Mouse (Mus musculus) kidney, embryonic 14.5 days (tissue): ENCODE results near the gene Ezh1. TPM values are rescaled to one million over a fixed set of nuclear protein-coding genes. Genes with fewer than 3 reads are reported as not detected.

Experiments
- ATAC-seq: fragments of 200-750 bp; cut with Nextera tagmentation; 2 replicates; pipeline ENCODE4 v1.8.0; 2017; ENCODE audit warnings: moderate number of reproducible peaks, mild to moderate bottlenecking, moderate TSS enrichment, moderate library complexity; ENCODE audit not compliant: low FRiP score, low TSS enrichment
- H3K27ac ChIP-seq: fragments of 300-500 bp; sonication (generic); 2 replicates; pipeline ENCODE4 v1.5.1; 2014; ENCODE audit warnings: low read depth, mild to moderate bottlenecking, low read length, moderate library complexity, mixed read lengths
- H3K27me3 ChIP-seq: fragments of 300-500 bp; sonication (generic); 2 replicates; pipeline ENCODE4 v1.6.1; 2014; ENCODE audit warnings: mild to moderate bottlenecking, low read length; ENCODE audit not compliant: control insufficient read depth, insufficient read depth
- H3K36me3 ChIP-seq: fragments of 300-500 bp; sonication (generic); 2 replicates; pipeline ENCODE4 v1.6.1; 2014; ENCODE audit warnings: low read length, mixed read lengths; ENCODE audit not compliant: control insufficient read depth, insufficient read depth
- H3K4me1 ChIP-seq: fragments of 300-500 bp; sonication (generic); 2 replicates; pipeline ENCODE4 v1.6.1; 2014; ENCODE audit warnings: low read length, mixed read lengths; ENCODE audit not compliant: control insufficient read depth, insufficient read depth
- H3K4me2 ChIP-seq: fragments of 300-500 bp; sonication (generic); replicated peaks from 2 replicates; pipeline ENCODE4 v1.6.1; 2014; ENCODE audit warnings: low read depth, mild to moderate bottlenecking, low read length
- H3K4me3 ChIP-seq: fragments of 300-500 bp; sonication (generic); 2 replicates; pipeline ENCODE4 v1.5.1; 2014; ENCODE audit warnings: mild to moderate bottlenecking, low read length
- H3K9ac ChIP-seq: fragments of 300-500 bp; sonication (generic); 2 replicates; pipeline ENCODE4 v1.6.1; 2014; ENCODE audit warnings: low read depth, mild to moderate bottlenecking, low read length, moderate library complexity
- H3K9me3 ChIP-seq: fragments of 300-500 bp; sonication (generic); 2 replicates; pipeline ENCODE4 v1.6.1; 2016; ENCODE audit warnings: low read length; ENCODE audit not compliant: control insufficient read depth
- WGBS: fragments of 180-500 bp; shearing (Covaris S2); extraction: QIAGEN DNeasy Blood & Tissue Kit; methylation state at CpG from one replicate; pipeline ENCODE4 v1.1.7; 2014; 5-methylcytosine and 5-hydroxymethylcytosine counted together
- polyA plus RNA-seq: library from polyadenylated mRNA; unstranded; fragments of >200 nt; fragmentation: Nextera tagmentation; extraction: Ambion mirVana; gene quantifications from 2 replicates; pipeline ENCODE4 v1.2.1, GENCODE M21; 2014

Ezh1 gene
- polyA plus RNA-seq, 1 experiment from 2014 or later, result 27.4 TPM

DNA sequence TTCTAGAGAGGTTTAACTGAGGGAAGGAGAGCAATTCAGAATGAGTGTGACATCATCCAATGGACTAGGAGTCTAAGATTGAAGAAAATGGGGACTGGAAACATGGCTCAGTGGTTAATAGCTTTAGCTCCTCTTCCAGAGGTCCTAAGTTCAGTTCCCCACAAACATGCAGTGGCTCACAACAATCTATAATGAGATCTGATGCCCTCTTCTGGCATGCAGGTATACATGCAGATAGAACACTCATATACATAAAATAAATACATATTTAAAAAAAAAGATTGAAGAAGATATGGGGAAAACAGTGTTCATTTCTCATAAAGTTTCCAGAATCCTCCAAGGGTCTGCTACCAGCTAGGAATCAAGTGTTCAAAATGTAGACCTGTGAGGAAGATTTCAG is 9.2 kb upstream of the Ezh1 start:
- Histone ChIP-seq H3K9ac (no peak overlapping the region), H3K27me3 (no peaks in the 10 kb centered on the region), H3K4me1 (peaks cover 29% of the 10 kb centered on the region), H3K36me3 (no peaks in the 10 kb centered on the region), H3K9me3 (no peaks in the 10 kb centered on the region), H3K27ac (no peak overlapping the region), H3K4me3 (no peak overlapping the region), H3K4me2 (no peak overlapping the region)
- no peak for ATAC-seq

DNA sequence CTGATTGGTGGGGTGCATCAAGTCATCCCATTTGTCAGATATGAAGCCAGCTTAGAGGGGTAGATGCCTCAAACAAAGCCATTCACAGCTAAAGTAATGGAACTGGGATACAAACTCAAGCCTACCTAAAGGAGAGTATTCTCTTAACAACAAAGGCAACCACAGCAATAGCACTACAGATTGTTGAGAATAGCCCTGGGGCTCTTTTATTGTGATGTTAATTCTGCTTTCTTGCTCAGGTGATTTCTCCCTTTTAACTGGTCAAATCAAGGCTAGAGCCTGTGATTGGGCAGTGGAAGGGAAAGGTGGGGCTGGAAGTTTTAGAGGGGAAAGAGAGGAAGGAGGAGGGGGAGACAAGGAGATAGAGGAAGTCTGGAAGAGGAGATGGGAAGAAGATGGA is 7.9 kb upstream of the Ezh1 start:
- no peak overlapping the region for H3K27ac ChIP-seq
- no peaks in the 10 kb centered on the region for H3K27me3 ChIP-seq
- ATAC-seq, result no peak
- H3K4me3 ChIP-seq, result no peak overlapping the region
- H3K36me3 ChIP-seq, result no peaks in the 10 kb centered on the region
- peaks cover 42% of the 10 kb centered on the region for H3K4me1 ChIP-seq
- no peak overlapping the region for H3K9ac ChIP-seq
- H3K4me2 ChIP-seq, result no peak overlapping the region
- no peaks in the 10 kb centered on the region for H3K9me3 ChIP-seq

DNA sequence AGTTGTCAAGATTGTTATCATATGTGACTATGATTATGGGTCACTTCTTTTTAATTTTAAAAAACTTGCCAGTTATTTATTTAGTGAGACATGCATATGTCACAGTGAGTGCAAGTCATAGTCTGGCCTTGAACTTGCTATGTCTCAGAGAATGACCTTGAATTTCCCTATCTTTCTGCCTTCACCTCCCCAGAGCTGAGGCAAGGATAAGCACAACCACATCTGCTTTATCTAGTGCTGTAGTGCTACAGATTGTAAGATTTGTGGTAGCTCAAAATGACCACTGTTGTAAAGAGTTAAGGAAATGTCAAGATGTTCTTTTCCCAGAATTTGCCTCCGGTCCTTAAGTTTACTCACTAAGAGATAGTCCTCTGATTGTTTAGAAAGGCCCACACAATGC is 7.0 kb upstream of the Ezh1 start:
- H3K4me2 ChIP-seq, result no peak overlapping the region
- 64% methylated on average over 1 of the region's 1 CpGs for WGBS
- H3K9ac ChIP-seq, result no peak overlapping the region
- H3K4me3 ChIP-seq, result no peak overlapping the region
- no peaks in the 10 kb centered on the region for H3K9me3 ChIP-seq
- H3K4me1 ChIP-seq, result peaks cover 43% of the 10 kb centered on the region
- ATAC-seq, result no peak
- H3K36me3 ChIP-seq, result no peaks in the 10 kb centered on the region
- no peaks in the 10 kb centered on the region for H3K27me3 ChIP-seq
- peak overlapping the region; percentile 0; the same call in 1 of the 2 replicates for H3K27ac ChIP-seq

DNA sequence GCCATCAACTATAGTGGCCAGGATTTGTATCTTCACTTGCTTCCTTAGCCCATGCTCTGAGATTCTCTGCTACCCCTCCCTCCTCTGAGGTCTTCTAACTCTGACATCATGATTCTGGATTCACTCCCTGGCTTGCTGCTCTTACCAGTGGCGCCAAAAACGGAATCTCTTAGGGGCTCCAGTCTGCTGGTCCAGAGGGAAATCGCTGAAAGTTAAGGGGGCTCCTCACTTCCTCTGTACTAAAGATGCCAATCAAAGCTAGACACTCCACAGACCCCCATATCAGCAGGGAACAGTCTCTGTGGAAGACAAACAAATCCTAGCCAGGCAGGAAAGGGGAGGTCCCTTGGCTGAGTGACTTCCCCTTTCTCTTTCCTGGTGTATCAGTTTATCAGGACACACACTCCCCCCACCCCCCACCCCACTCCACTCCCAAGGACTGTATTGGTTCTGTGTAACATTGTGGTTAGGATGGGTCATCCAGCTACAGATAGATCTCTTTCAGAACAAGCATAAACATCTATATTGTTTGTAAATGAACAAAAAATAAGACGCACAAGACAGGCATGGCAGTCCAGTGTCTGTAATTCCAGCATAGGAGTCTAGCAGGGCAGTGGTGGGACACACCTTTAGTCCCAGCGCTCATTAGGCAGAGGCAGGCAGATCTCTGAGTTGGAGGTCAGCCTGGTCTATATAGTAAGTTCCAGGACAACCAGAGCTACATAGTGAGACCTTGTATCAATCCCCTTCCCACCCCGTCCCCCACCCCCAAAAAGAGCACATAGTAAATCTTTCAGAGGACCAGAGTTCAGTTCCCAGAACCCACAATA is 6.0 kb upstream of the Ezh1 start:
- Histone ChIP-seq H3K4me2 (peak overlapping the region; percentile 48), H3K9me3 (no peaks in the 10 kb centered on the region), H3K27me3 (no peaks in the 10 kb centered on the region), H3K27ac (peak overlapping the region; percentile 95), H3K4me3 (peak overlapping the region; percentile 20), H3K4me1 (peaks cover 40% of the 10 kb centered on the region), H3K36me3 (no peaks in the 10 kb centered on the region), H3K9ac (peak overlapping the region; percentile 3)
- ATAC-seq, result peak; percentile 77
- WGBS, result 48% methylated on average over 6 of the region's 6 CpGs

DNA sequence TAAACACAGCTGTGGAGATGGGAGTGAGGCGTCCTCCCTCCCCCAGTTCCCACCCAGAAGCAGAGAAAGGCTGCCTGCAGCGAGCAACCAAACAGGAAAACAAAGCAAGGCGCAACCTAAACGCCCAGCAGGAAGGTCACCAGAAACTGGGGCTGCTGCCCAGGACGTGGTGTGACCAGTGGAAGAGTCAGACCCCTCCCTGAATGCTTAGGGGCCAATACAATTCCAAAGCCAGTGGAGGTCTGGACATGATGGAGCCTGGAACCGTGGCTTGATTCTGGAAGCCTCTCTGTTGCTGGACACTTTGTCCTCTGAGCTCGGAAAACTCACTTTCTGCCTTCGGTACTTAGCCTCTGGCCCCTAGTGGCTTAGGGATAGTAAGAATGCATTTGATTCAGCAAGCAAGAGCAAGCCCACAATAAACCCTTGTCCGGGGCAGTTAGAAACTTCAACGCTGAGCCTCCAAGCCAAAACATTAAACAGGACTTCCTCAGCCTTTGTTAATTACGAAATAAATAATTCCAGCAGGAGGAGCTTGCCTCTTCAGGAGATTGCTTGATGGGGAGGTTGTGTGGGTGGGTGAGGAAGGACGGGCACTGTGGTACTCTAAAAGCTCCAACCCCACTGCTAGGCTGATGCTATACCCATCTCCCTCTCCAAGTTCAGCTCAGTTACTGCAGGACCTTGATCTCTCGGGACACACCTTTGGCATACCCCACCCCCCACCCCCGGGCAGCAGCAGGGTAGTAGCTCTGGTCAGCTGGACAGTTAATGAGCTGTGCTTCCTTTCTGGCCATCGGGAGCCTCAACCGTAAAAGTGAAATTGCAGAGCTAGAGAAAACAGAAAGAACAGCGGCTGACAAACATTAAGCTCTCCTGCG is 5.0 kb upstream of the Ezh1 start:
- 2% methylated on average over 18 of the region's 18 CpGs for WGBS
- Histone ChIP-seq H3K27ac (peak overlapping the region; percentile 95), H3K4me3 (peak overlapping the region; percentile 20), H3K27me3 (no peaks in the 10 kb centered on the region), H3K9ac (peak overlapping the region; percentile 3; the same call in 1 of the 2 replicates), H3K4me1 (peaks cover 40% of the 10 kb centered on the region), H3K9me3 (no peaks in the 10 kb centered on the region), H3K4me2 (peak overlapping the region; percentile 48), H3K36me3 (no peaks in the 10 kb centered on the region)
- peak; percentile 82 for ATAC-seq

DNA sequence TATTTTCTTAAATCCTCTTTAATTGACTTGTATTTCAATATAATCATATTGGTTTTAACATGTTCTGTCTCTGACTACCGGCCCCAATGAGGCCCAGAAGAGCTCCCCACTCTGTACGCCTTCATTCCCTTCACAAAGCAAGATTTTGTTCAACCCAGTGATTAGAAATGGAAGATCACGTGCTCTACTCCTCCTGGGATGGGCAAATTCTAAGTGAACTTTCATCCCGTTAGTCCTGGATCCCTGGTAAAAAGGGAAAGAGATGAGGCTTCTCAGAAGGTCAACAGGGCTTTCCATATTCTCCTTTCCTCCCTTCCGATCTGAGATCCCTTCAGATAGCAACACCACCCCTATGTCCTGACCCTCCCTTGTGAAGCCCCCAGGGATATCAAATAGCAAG is 4.3 kb upstream of the Ezh1 start:
- H3K9ac ChIP-seq, result peak overlapping the region; percentile 3; the same call in 1 of the 2 replicates
- no peaks in the 10 kb centered on the region for H3K36me3 ChIP-seq
- peak overlapping the region; percentile 20; the same call in 1 of the 2 replicates for H3K4me3 ChIP-seq
- 14% methylated on average over 5 of the region's 5 CpGs for WGBS
- peak overlapping the region; percentile 48 for H3K4me2 ChIP-seq
- ATAC-seq, result no peak
- no peaks in the 10 kb centered on the region for H3K9me3 ChIP-seq
- H3K27ac ChIP-seq, result peak overlapping the region; percentile 95
- no peaks in the 10 kb centered on the region for H3K27me3 ChIP-seq
- H3K4me1 ChIP-seq, result peaks cover 40% of the 10 kb centered on the region

DNA sequence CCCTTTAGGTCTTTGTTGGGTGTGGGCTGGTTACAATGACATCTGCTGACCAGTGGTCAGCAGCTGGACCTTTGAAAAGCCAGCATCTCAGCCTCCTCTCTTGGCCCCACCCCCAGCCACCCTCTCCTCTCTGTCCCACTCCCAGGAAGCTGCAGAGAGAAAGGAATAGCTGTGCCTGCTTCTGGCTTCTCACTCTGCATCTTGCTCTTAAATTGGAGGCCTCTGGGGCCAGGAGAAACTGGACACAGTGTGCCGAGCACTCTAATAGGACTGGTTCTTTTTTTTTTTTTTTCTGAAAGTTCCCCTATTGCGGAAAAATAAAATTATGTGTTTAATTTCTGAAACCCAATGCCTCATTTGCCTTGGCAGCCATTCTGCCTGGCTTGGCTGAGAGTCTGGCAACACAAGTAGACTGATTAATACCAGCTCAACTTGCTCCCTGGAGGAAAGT is 3.8 kb upstream of the Ezh1 start:
- no peaks in the 10 kb centered on the region for H3K36me3 ChIP-seq
- H3K4me2 ChIP-seq, result no peak overlapping the region; the same call in 1 of the 2 replicates
- H3K4me3 ChIP-seq, result no peak overlapping the region
- H3K27ac ChIP-seq, result peak overlapping the region; percentile 95
- no peak overlapping the region; the same call in 1 of the 2 replicates for H3K9ac ChIP-seq
- no peaks in the 10 kb centered on the region for H3K27me3 ChIP-seq
- no peaks in the 10 kb centered on the region for H3K9me3 ChIP-seq
- WGBS, result 30% methylated on average over 2 of the region's 2 CpGs
- ATAC-seq, result no peak
- H3K4me1 ChIP-seq, result peaks cover 41% of the 10 kb centered on the region

DNA sequence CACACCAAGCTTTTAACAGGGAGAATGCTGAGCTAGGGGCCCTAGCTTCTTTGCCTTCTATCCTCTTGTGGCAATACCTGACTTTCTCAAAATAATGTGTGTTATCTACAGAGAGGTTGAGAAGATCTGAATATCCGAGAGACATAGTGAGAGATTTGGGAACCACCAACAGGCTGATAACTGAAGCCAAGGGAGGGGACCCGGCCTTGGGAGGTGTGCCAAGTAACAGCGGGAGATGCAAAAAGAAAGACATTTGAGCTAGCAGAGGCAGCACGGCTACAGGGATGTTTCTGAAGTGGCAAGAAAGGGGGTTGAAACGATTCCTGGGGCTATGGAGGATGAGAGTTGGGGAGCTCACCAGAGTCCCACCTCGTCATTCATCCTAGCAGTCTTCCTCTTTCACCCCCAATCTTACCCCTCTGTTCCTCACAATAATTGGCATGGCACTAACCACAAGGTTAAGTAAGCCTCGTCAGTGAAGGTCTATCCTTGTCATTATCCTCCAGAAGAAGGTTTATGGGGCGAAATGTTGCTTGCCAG is 3.2 kb upstream of the Ezh1 start:
- H3K4me1 ChIP-seq, result peaks cover 45% of the 10 kb centered on the region
- WGBS, result 30% methylated on average over 8 of the region's 8 CpGs
- H3K9me3 ChIP-seq, result no peaks in the 10 kb centered on the region
- peak overlapping the region; percentile 95 for H3K27ac ChIP-seq
- H3K27me3 ChIP-seq, result no peaks in the 10 kb centered on the region
- H3K4me2 ChIP-seq, result no peak overlapping the region; the same call in 1 of the 2 replicates
- no peak overlapping the region for H3K4me3 ChIP-seq
- no peak for ATAC-seq
- H3K9ac ChIP-seq, result peak overlapping the region; percentile 18; the same call in 1 of the 2 replicates
- no peaks in the 10 kb centered on the region for H3K36me3 ChIP-seq
